Comparison of ENCODE assay signal across 41 mouse cellular contexts in the genomic region with DNA sequence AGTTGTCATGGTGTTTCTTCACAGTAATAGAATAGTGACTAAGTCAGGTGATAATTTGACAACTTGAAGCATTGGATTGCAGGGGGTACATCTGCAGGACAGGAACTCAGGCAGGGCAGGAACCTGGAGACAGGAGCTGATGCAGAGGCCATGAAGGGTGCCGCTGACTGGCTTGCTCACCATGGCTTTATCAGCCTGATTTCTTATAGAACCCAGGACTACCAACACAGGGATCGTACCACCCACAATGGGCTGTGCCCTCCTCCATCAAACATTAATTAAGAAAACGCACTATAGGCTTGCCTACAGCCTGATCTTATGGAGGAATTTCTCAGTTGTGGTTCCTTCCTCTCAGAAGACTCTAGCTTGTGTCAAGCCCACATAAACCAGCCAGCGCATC. TPM values are rescaled to one million over a fixed set of nuclear protein-coding genes. Genes with fewer than 3 reads are reported as not detected.
"Had no signal": no experiment of that assay in that cellular context is flagged by ENCODE, and none has a peak within 500 bp of the region (broad histone marks: within the 10 kb centered on the region; RNA-seq: fewer than 3 reads in every experiment).

No protein-coding gene starts in this region.

- H3K4me3 ChIP-seq: heart, embryonic 12.5 days; heart, embryonic 13.5 days; heart, embryonic 15.5 days; hindbrain, embryonic 10.5 days; hindbrain, embryonic 12.5 days; hindbrain, embryonic 13.5 days; hindbrain, embryonic 15.5 days; intestine, embryonic 15.5 days; kidney, embryonic 15.5 days; layer of hippocampus, adult 2 months; left cerebral cortex, adult 2 months had no signal

- H3K9me3 ChIP-seq: heart, embryonic 12.5 days; heart, embryonic 13.5 days; heart, embryonic 15.5 days; hindbrain, embryonic 10.5 days; hindbrain, embryonic 12.5 days; hindbrain, embryonic 13.5 days; hindbrain, embryonic 15.5 days; intestine, embryonic 15.5 days; kidney, embryonic 15.5 days had no signal

- H3K27me3 ChIP-seq: heart, embryonic 15.5 days; hindbrain, embryonic 12.5 days; hindbrain, embryonic 15.5 days; intestine, embryonic 15.5 days; kidney, embryonic 15.5 days had no signal

- H3K4me1 ChIP-seq: heart, embryonic 15.5 days; hindbrain, embryonic 10.5 days; hindbrain, embryonic 12.5 days; hindbrain, embryonic 13.5 days; hindbrain, embryonic 15.5 days; intestine, embryonic 15.5 days; kidney, embryonic 15.5 days had no signal

- H3K27ac ChIP-seq: heart, embryonic 13.5 days; heart, embryonic 15.5 days; hindbrain, embryonic 10.5 days; hindbrain, embryonic 12.5 days; hindbrain, embryonic 13.5 days; hindbrain, embryonic 14.5 days; hindbrain, embryonic 15.5 days; hindbrain, postnatal 0 days; intestine, embryonic 15.5 days; kidney, embryonic 15.5 days; kidney, postnatal 0 days; layer of hippocampus, adult 2 months; left cerebral cortex, adult 2 months had no signal

- H3K36me3 ChIP-seq: hindbrain, embryonic 10.5 days; hindbrain, embryonic 12.5 days; hindbrain, embryonic 13.5 days; hindbrain, embryonic 15.5 days; intestine, embryonic 15.5 days; kidney, embryonic 15.5 days had no signal

- DNase-seq: heart, postnatal 10 days; heart, postnatal 36 days; heart, postnatal 4 days; kidney, adult 11 months; kidney, adult 18-20 months; kidney, adult 2 months; kidney, adult 8-10 months; kidney, adult 9 months; kidney, postnatal 10 days; kidney, postnatal 14 days; kidney, postnatal 36 days; kidney, postnatal 4 days; layer of hippocampus, adult 9-11 months; layer of hippocampus, postnatal 36 days had no signal

- ATAC-seq: hindbrain, embryonic 16.5 days; hindbrain, postnatal 0 days; inflammation-experienced regulatory T-cells, adult 6 months; intestine, embryonic 15.5 days; intestine, embryonic 16.5 days; intestine, postnatal 0 days had no signal

RNA-seq across cellular contexts. Expression of gene Atoh7, which starts 33.9 kb away (rescaled TPM):
- total RNA-seq: heart, postnatal 10 days; heart, postnatal 25 days; heart, postnatal 36 days; heart, postnatal 4 days; hematopoietic stem cell, adult 5-6 weeks had no signal
- polyA plus RNA-seq: heart, embryonic 11.5 days; heart, embryonic 12.5 days; heart, embryonic 13.5 days; heart, embryonic 14.5 days; heart, embryonic 15.5 days; heart, embryonic 16.5 days; heart, postnatal 0 days; inflammation-experienced regulatory T-cells, adult 6 months; intestine, embryonic 15.5 days; intestine, embryonic 16.5 days; intestine, postnatal 0 days; kidney, embryonic 14.5 days; kidney, embryonic 15.5 days; kidney, embryonic 16.5 days; large intestine, adult 2 months had no signal
